Mouse (Mus musculus) gastrocnemius, postnatal 10 days (tissue): ENCODE results near the gene Fbxw8. TPM values are rescaled to one million over a fixed set of nuclear protein-coding genes. Genes with fewer than 3 reads are reported as not detected.

Source experiments
- DNase-seq: peaks from one replicate; pipeline ENCODE4 v3.0.0; 2021; ENCODE audit warnings: mixed read lengths
- total RNA-seq, 2 experiments: library from RNA; stranded (reverse); gene quantifications; 2 replicates each; pipeline ENCODE4 v1.2.3; 2021

Gene Fbxw8
- total RNA-seq, 2 experiments from 2014 or later, result 32.8 to 33.5 TPM

GRCm38 (mm10) chr5:118044907-118045306 is 110.4 kb downstream of the Fbxw8 start:
- DNase-seq, result no peak

- DNase-seq, result no peak
Observed at GRCm38 (mm10) chr5:118043761-118044160, 111.5 kb downstream of the Fbxw8 start.

GRCm38 (mm10) chr5:118042599-118042998 is 112.7 kb downstream of the Fbxw8 start:
- DNase-seq, result no peak

GRCm38 (mm10) chr5:118039241-118039668 is 116.0 kb downstream of the Fbxw8 start:
- DNase-seq, result no peak

GRCm38 (mm10) chr5:118037798-118038484 is 117.3 kb downstream of the Fbxw8 start:
- DNase-seq, result no peak

GRCm38 (mm10) chr5:118036888-118037797 is 118.1 kb downstream of the Fbxw8 start:
- DNase-seq, result no peak

- no peak for DNase-seq
Observed at GRCm38 (mm10) chr5:118035786-118036185, 119.5 kb downstream of the Fbxw8 start.

GRCm38 (mm10) chr5:118034632-118035031 is 120.6 kb downstream of the Fbxw8 start:
- no peak for DNase-seq

- DNase-seq, result no peak
Observed at GRCm38 (mm10) chr5:118033740-118034139, 121.5 kb downstream of the Fbxw8 start.

- no peak for DNase-seq
Observed at GRCm38 (mm10) chr5:118033328-118033727, 121.9 kb downstream of the Fbxw8 start.

- DNase-seq, result no peak
Observed at GRCm38 (mm10) chr5:118031508-118031907, 123.8 kb downstream of the Fbxw8 start.

- DNase-seq, result no peak
Observed at GRCm38 (mm10) chr5:118031059-118031458, 124.2 kb downstream of the Fbxw8 start.

GRCm38 (mm10) chr5:118030022-118030675 is 125.1 kb downstream of the Fbxw8 start:
- DNase-seq, result no peak

GRCm38 (mm10) chr5:118029420-118029819 is 125.8 kb downstream of the Fbxw8 start:
- DNase-seq, result no peak

GRCm38 (mm10) chr5:118029035-118029408 is 126.2 kb downstream of the Fbxw8 start:
- DNase-seq, result no peak

GRCm38 (mm10) chr5:118028191-118029034 is 126.9 kb downstream of the Fbxw8 start:
- no peak for DNase-seq

- no peak for DNase-seq
Observed at GRCm38 (mm10) chr5:118027698-118028190, 127.5 kb downstream of the Fbxw8 start, which contains the start of gene Tesc. Gene Tesc (plus strand): TSS chr5:118027743.

GRCm38 (mm10) chr5:118027101-118027697 is 128.1 kb downstream of the Fbxw8 start:
- DNase-seq, result no peak

- no peak for DNase-seq
Observed at GRCm38 (mm10) chr5:118026343-118026742, 128.9 kb downstream of the Fbxw8 start.

- no peak for DNase-seq
Observed at GRCm38 (mm10) chr5:118025880-118026279, 129.4 kb downstream of the Fbxw8 start.

- no peak for DNase-seq
Observed at GRCm38 (mm10) chr5:118023053-118023452, 132.2 kb downstream of the Fbxw8 start.
